Mouse (Mus musculus) kidney, adult 2 months (tissue): ENCODE data around the gene Alox15.

Source experiments
- CTCF ChIP-seq: fragments of 200-500 bp; conservative IDR thresholded peaks from 2 replicates; pipeline ENCODE4 v1.5.1; 2011; ENCODE audit warnings: low read depth, mild to moderate bottlenecking, control low read depth, low read length, moderate library complexity, mixed read lengths; ENCODE audit not compliant: insufficient read depth, insufficient read length
- POLR2A ChIP-seq: fragments of 200-500 bp; IDR thresholded peaks from one replicate; pipeline ENCODE4 v1.6.1; 2011; ENCODE audit warnings: low read depth, low read length, control low read depth

DNA sequence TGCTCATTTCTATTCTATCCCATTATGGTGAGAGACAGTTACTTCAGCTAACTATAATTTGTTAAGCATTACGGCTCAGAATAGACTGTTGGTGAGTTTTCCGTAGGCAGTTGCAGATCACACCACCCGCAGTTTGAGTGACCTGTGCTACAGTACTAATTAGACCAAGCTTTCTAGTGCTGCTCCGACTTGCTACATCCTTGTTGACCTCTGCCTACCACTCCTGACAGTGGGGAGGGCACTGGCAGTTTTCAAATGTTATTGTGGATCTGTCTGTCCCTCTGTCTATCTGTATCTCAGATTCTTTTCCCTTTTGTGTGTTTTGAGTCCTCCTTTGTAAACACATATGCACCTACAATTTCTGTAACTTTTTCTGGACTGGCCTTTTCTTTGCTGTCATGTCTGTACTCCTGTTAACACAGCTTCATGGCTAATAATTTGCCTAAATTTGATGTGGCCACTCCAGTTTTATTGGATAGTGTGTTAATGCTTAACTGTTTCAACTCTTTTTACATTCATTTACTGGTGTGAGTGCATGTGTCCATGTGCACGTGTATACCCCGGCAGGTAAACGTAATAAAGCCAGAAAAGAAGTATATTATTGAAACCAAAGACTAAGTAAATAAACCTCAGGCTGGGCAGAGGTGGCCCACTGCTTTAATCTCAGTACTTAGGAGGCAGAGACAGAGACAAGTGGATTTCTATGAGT is 21.2 kb upstream of the Alox15 start:
- TF ChIP-seq POLR2A (no peak), CTCF (no peak)
